Mouse (Mus musculus) urinary bladder, postnatal 36 days (tissue): ENCODE data around the gene Efna3.

Source experiments
- DNase-seq, 2 experiments: peaks; one replicate each; pipeline ENCODE4 v3.0.0; 2022; ENCODE audit warnings: low spot score in 2 of 2, mixed read lengths in 1 of 2

Efna3 gene

GRCm38 (mm10) chr3:89322514-89323165 lies at the start of gene Efna3:
Gene Efna3, minus strand, starts transcription at chr3:89322965.
- peak; percentile 58 to 71 for DNase-seq

- DNase-seq = no peak
Measured at GRCm38 (mm10) chr3:89367338-89367737, 44.6 kb upstream of the Efna3 start.

- DNase-seq = no peak
Measured at GRCm38 (mm10) chr3:89365486-89366414, 43.0 kb upstream of the Efna3 start.

DNA sequence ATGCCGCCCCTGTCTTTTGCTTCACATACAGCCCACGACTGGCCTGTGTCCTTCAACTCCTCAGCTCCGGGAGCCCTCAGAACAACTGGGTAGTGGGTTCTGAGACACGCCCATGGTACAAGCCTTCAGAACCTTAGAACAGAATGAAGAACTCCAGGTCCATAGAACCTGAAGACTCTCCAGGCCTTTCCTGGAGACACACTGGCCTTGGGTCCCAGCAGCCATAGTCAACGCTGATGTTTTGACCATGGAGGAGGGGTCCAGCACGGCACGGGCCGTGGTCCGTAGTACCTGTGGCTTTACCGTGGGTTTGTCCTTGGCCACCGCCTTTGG lies 42.4 kb upstream of the Efna3 start, which contains the start of gene Dcst1:
Gene Dcst1 (minus strand): TSS at position 101 of the 333 bp plus-strand sequence.
- DNase-seq = no peak

- no peak for DNase-seq
Measured at GRCm38 (mm10) chr3:89364631-89365030, 41.9 kb upstream of the Efna3 start.

- no peak for DNase-seq
Measured at GRCm38 (mm10) chr3:89361675-89362074, 38.9 kb upstream of the Efna3 start, which contains the start of gene Dcst2. Gene Dcst2, plus strand, starts transcription at chr3:89361975.

DNA sequence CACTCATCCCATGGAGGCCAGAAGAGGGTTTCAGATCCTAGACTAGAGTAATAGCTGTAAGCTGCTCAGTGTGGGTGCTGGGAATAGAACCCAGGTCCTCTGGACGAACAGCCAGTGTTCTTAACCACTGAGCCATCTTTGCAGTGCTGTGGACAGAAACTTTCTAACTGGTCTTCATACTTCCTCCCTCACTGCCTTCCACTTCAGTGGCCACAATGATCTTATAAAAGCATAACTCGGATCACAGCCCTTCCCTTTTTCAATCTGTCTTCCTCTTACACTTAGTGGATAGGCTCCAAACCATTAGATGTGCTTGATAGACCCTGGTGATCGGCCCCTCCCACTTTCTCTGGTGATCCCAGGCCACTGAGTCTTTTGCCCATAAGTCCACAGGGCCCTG lies 37.5 kb upstream of the Efna3 start:
- no peak for DNase-seq

GRCm38 (mm10) chr3:89359630-89360029 lies 36.9 kb upstream of the Efna3 start:
- no peak for DNase-seq

DNA sequence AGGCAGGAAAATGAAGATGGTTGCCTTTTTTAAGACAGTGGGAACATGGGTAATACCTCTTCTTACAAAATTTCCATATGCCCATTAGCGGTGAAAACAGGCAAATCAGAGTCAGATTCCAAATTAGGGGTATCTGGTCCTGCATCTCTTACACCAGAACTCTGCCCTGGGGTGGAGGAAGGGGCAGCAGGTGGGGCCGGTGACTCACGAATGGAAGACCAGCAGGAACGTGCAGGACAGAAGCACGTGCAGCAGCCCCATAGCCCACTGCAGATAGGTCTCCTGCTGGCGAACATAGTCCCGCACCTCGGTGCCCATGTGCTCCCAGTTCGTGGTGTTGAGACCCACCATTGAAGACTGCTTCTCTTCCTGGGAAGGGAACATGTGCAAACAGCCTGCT lies 33.3 kb upstream of the Efna3 start:
- DNase-seq = no peak

DNA sequence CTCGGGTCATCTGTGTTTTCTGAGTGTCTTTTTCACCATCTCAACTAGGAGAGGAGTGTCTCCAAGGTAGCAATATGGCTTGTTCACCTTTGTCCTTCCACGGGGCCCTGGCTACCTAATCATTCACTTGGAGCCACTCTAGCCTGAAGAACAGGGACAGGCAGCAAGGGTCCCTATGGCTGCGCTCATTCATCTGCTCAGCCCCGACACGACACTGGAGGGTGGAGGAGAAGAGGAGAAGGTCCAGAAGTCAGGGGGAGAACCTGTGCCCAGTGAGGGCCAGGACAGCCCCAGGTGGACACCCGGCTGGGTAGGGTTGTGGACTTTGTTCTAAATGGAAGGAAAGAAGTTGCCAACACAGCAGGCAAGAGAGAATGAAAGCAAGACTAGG lies 32.7 kb upstream of the Efna3 start:
- DNase-seq = no peak

GRCm38 (mm10) chr3:89354816-89355511 lies 32.2 kb upstream of the Efna3 start:
- peak; percentile 80 to 86 for DNase-seq

- no peak for DNase-seq
Measured at GRCm38 (mm10) chr3:89351271-89351670, 28.5 kb upstream of the Efna3 start.

GRCm38 (mm10) chr3:89349869-89350501 lies 27.2 kb upstream of the Efna3 start, which contains the start of gene Adam15:
Gene Adam15, minus strand, starts transcription at chr3:89349996.
- DNase-seq = peak; percentile 88 to 91

- peak; percentile 26 to 59 for DNase-seq
Measured at GRCm38 (mm10) chr3:89348911-89349868, 26.4 kb upstream of the Efna3 start.

DNA sequence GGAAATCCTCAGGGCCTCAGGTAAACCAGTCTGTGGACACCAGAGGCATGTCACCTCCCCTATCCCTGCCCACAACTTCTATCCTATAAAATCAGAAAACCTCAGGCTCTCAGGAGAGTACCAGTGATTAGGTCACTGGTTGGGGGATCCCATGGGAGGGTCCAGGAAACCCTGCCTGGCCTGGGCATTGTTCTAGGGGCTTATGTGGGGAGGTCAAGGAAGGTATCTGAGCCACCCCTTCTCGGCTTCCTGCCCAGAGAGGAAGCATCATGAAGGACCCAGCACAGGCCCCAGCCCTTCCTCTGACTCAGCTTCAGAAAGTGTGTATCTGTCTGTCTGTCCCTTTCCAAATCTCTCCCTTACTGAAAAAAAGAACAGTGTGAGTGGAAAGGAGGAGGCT lies 25.2 kb upstream of the Efna3 start:
- DNase-seq = peak in 1 of 2 experiments; percentile 35

DNA sequence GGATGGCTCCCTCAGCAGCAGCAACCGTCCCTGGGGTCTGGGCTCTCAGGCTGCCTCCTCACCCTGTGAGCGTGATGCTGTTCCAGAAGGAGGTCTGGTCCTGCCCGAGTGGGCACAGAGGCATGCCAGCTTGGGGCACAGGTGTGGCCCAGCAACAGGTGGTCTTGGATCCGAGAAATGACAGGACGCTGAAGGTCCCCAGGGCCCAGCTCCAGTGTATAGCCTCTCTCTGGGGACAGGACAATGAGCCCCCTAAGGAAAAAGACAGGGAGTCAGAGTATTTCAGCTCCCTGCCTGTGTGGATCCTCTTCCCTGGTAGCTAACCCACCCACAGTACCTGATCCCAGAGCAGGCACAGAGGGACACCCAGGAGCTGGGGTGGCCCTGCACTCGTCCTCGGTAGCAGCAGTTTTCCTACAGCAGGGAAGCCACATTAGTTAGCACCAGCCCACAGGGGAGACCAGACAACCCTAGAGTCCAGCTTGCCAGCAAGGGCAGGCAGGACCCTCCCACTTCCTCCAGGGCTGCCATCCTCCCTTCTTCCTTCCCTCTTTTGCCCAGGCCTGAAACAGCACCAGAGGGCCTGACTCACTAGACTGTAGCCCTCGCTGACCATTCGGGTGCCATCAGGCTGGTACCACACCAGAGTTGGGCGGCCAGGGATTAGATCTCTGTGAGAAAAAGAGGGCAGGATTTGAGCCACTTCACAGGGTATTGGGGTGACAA lies 24.2 kb upstream of the Efna3 start:
- no peak for DNase-seq

GRCm38 (mm10) chr3:89343279-89343678 lies 20.5 kb upstream of the Efna3 start:
- no peak for DNase-seq

DNA sequence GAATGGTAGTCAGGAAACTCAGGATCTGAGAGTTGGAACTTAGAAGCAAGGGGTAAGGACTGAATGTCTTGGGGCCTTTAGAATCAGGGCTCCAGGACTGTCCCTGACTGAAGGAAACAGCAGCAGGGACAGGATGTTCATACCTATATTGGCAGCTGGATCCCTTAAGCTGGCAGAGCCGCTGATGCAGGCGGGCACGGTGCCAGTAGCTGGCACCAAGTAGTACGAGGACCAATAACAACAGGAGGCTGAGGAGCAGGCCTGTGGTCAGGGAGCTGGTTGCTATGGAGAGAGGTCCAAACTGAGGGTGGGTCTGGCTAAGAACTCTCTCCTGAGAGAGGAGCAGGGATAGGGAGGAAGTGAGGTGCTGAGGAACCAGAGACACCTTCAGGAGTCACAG lies 19.0 kb upstream of the Efna3 start:
- no peak for DNase-seq

GRCm38 (mm10) chr3:89340465-89340864 lies 17.7 kb upstream of the Efna3 start:
- DNase-seq = peak; percentile 60 to 64

GRCm38 (mm10) chr3:89339416-89339815 lies 16.7 kb upstream of the Efna3 start:
- peak; percentile 58 to 72 for DNase-seq
